22 mouse cellular contexts compared by ENCODE assay signal in genomic region chr7:83007540-83007939, GRCm38 (mm10).
"Had no signal": no experiment of that assay in that cellular context is flagged by ENCODE, and none has a peak within 500 bp of the region (broad histone marks: within the 10 kb centered on the region; RNA-seq: fewer than 3 reads in every experiment).

No protein-coding gene starts in this region.

- DNase-seq: heart, postnatal 10 days; heart, postnatal 14 days; heart, postnatal 36 days; heart, postnatal 4 days; kidney, adult 11 months; kidney, adult 18-20 months; kidney, adult 2 months; kidney, adult 8-10 months; kidney, adult 9 months; kidney, postnatal 10 days; kidney, postnatal 14 days; kidney, postnatal 25 days; kidney, postnatal 36 days; kidney, postnatal 4 days; layer of hippocampus, adult 9-11 months; layer of hippocampus, postnatal 36 days had no signal

- ATAC-seq: hindbrain, embryonic 16.5 days; hindbrain, postnatal 0 days; inflammation-experienced regulatory T-cells, adult 6 months; intestine, embryonic 15.5 days; intestine, embryonic 16.5 days; intestine, postnatal 0 days had no signal
